Mouse (Mus musculus) forebrain, embryonic 10.5 days (tissue): ENCODE measurements around the gene Stt3b. TPM values are rescaled to one million over a fixed set of nuclear protein-coding genes. Genes with fewer than 3 reads are reported as not detected.
A peak's percentile ranks its signal among the peaks of the same experiment; 100 is the strongest.

Source experiments
- DNase-seq: peaks from one replicate; pipeline ENCODE4 v3.0.0-alpha.2; 2017; ENCODE audit warnings: low spot score; ENCODE audit errors: extremely low spot score
- H3K27ac ChIP-seq: fragments of 300-500 bp; sonication (generic); 2 replicates; pipeline ENCODE4 v1.5.1; 2016; ENCODE audit warnings: mild to moderate bottlenecking
- H3K27me3 ChIP-seq: fragments of 300-500 bp; sonication (generic); 2 replicates; pipeline ENCODE4 v1.6.1; 2016; ENCODE audit warnings: mild to moderate bottlenecking; ENCODE audit not compliant: poor library complexity, severe bottlenecking
- H3K36me3 ChIP-seq: fragments of 300-500 bp; sonication (generic); replicated peaks from 2 replicates; pipeline ENCODE4 v1.6.1; 2016; ENCODE audit warnings: mild to moderate bottlenecking, moderate library complexity
- H3K4me1 ChIP-seq: fragments of 300-500 bp; sonication (generic); 2 replicates; pipeline ENCODE4 v1.6.1; 2016
- H3K4me3 ChIP-seq: fragments of 300-500 bp; sonication (generic); 2 replicates; pipeline ENCODE4 v1.5.1; 2016; ENCODE audit warnings: mild to moderate bottlenecking, moderate library complexity
- H3K9me3 ChIP-seq: fragments of 300-500 bp; sonication (generic); 2 replicates; pipeline ENCODE4 v1.6.1; 2016; ENCODE audit warnings: mild to moderate bottlenecking, moderate library complexity
- WGBS: fragments of 180-500 bp; shearing (Covaris S2); methylation state at CpG from one replicate; pipeline ENCODE4 v1.1.7; 2016; 5-methylcytosine and 5-hydroxymethylcytosine counted together
- polyA plus RNA-seq: library from polyadenylated mRNA; unstranded; fragments of >200 nt; fragmentation: Nextera tagmentation; extraction: Ambion mirVana; gene quantifications from 2 replicates; pipeline ENCODE4 v1.2.1, GENCODE M21; 2016

Gene Stt3b
- polyA plus RNA-seq, 1 experiment from 2014 or later = 85.5 TPM

GRCm38 (mm10) chr9:115309977-115310345 lies 260 bp downstream of the Stt3b start:
- no peaks in the 10 kb centered on the region for H3K27me3 ChIP-seq
- peaks cover 48% of the 10 kb centered on the region for H3K4me1 ChIP-seq
- DNase-seq = no peak
- no peaks in the 10 kb centered on the region for H3K36me3 ChIP-seq
- under 1% methylated on average over 40 of the region's 42 CpGs for WGBS
- H3K27ac ChIP-seq = peak overlapping the region; percentile 99
- peak overlapping the region; percentile 99 for H3K4me3 ChIP-seq
- H3K9me3 ChIP-seq = no peaks in the 10 kb centered on the region

- no peak for DNase-seq
- H3K27ac ChIP-seq = peak overlapping the region; percentile 99
- under 1% methylated on average over 65 of the region's 65 CpGs for WGBS
- no peaks in the 10 kb centered on the region for H3K9me3 ChIP-seq
- H3K4me3 ChIP-seq = peak overlapping the region; percentile 99
- H3K36me3 ChIP-seq = no peaks in the 10 kb centered on the region
- H3K4me1 ChIP-seq = peaks cover 48% of the 10 kb centered on the region
- H3K27me3 ChIP-seq = no peaks in the 10 kb centered on the region
Observed at GRCm38 (mm10) chr9:115309381-115309971, 745 bp downstream of the Stt3b start.

GRCm38 (mm10) chr9:115308941-115309380 lies 1.3 kb downstream of the Stt3b start:
- H3K4me1 ChIP-seq = peaks cover 50% of the 10 kb centered on the region
- H3K9me3 ChIP-seq = no peaks in the 10 kb centered on the region
- peak overlapping the region; percentile 99 for H3K4me3 ChIP-seq
- WGBS = under 1% methylated on average over 18 of the region's 18 CpGs
- peak; percentile 37 for DNase-seq
- no peaks in the 10 kb centered on the region for H3K36me3 ChIP-seq
- peak overlapping the region; percentile 99 for H3K27ac ChIP-seq
- H3K27me3 ChIP-seq = no peaks in the 10 kb centered on the region

- Histone ChIP-seq H3K36me3 (no peaks in the 10 kb centered on the region), H3K9me3 (no peaks in the 10 kb centered on the region), H3K27ac (peak overlapping the region; percentile 99), H3K4me3 (peak overlapping the region; percentile 99), H3K4me1 (peaks cover 52% of the 10 kb centered on the region), H3K27me3 (no peaks in the 10 kb centered on the region)
- WGBS = 23% methylated on average over 4 of the region's 4 CpGs
- no peak for DNase-seq
Observed at GRCm38 (mm10) chr9:115308401-115308800, 1.8 kb downstream of the Stt3b start.

- 45% methylated on average over 6 of the region's 6 CpGs for WGBS
- Histone ChIP-seq H3K4me1 (peaks cover 69% of the 10 kb centered on the region), H3K27me3 (no peaks in the 10 kb centered on the region), H3K4me3 (peak overlapping the region; percentile 99), H3K9me3 (no peaks in the 10 kb centered on the region), H3K36me3 (peaks cover 9% of the 10 kb centered on the region), H3K27ac (no peak overlapping the region)
- DNase-seq = no peak
Observed at GRCm38 (mm10) chr9:115306202-115306601, 4.0 kb downstream of the Stt3b start.

- DNase-seq = no peak
- no peaks in the 10 kb centered on the region for H3K27me3 ChIP-seq
- H3K4me1 ChIP-seq = peaks cover 75% of the 10 kb centered on the region
- no peak overlapping the region for H3K4me3 ChIP-seq
- no peaks in the 10 kb centered on the region for H3K9me3 ChIP-seq
- H3K36me3 ChIP-seq = peaks cover 10% of the 10 kb centered on the region
- WGBS = 61% methylated on average over 4 of the region's 4 CpGs
- no peak overlapping the region for H3K27ac ChIP-seq
Observed at GRCm38 (mm10) chr9:115304149-115304548, 6.1 kb downstream of the Stt3b start.

- H3K27me3 ChIP-seq = no peaks in the 10 kb centered on the region
- peaks cover 57% of the 10 kb centered on the region for H3K4me1 ChIP-seq
- H3K9me3 ChIP-seq = no peaks in the 10 kb centered on the region
- peaks cover 12% of the 10 kb centered on the region for H3K36me3 ChIP-seq
- no peak for DNase-seq
- no peak overlapping the region for H3K4me3 ChIP-seq
- H3K27ac ChIP-seq = 0 out of 2 replicates have a peak overlapping the region, but pooled peaks have one; percentile 16
- 88% methylated on average over 7 of the region's 7 CpGs for WGBS
Observed at GRCm38 (mm10) chr9:115301593-115301992, 8.6 kb downstream of the Stt3b start.

GRCm38 (mm10) chr9:115301002-115301579 lies 9.1 kb downstream of the Stt3b start:
- Histone ChIP-seq H3K27me3 (no peaks in the 10 kb centered on the region), H3K36me3 (peaks cover 13% of the 10 kb centered on the region), H3K9me3 (no peaks in the 10 kb centered on the region), H3K27ac (0 out of 2 replicates have a peak overlapping the region, but pooled peaks have one; percentile 16), H3K4me1 (peaks cover 52% of the 10 kb centered on the region), H3K4me3 (no peak overlapping the region)
- WGBS = 96% methylated on average over 6 of the region's 6 CpGs
- no peak for DNase-seq

GRCm38 (mm10) chr9:115296738-115297137 lies 13.5 kb downstream of the Stt3b start:
- WGBS = 92% methylated on average over 7 of the region's 7 CpGs
- Histone ChIP-seq H3K9me3 (no peaks in the 10 kb centered on the region), H3K4me3 (no peak overlapping the region), H3K27ac (no peak overlapping the region), H3K36me3 (peaks cover 9% of the 10 kb centered on the region), H3K27me3 (no peaks in the 10 kb centered on the region), H3K4me1 (peaks cover 20% of the 10 kb centered on the region)
- no peak for DNase-seq

- H3K4me3 ChIP-seq = no peak overlapping the region
- no peak overlapping the region for H3K27ac ChIP-seq
- no peak for DNase-seq
- no peaks in the 10 kb centered on the region for H3K9me3 ChIP-seq
- H3K36me3 ChIP-seq = peaks cover 7% of the 10 kb centered on the region; the same call in 1 of the 2 replicates
- H3K4me1 ChIP-seq = peaks cover 8% of the 10 kb centered on the region
- H3K27me3 ChIP-seq = no peaks in the 10 kb centered on the region
- 90% methylated on average over 10 of the region's 10 CpGs for WGBS
Observed at GRCm38 (mm10) chr9:115293920-115294594, 16.2 kb downstream of the Stt3b start.

- Histone ChIP-seq H3K4me3 (no peak overlapping the region), H3K27me3 (no peaks in the 10 kb centered on the region), H3K36me3 (peaks cover 13% of the 10 kb centered on the region), H3K27ac (no peak overlapping the region), H3K9me3 (no peaks in the 10 kb centered on the region), H3K4me1 (peaks cover 3% of the 10 kb centered on the region; the same call in 1 of the 2 replicates)
- 95% methylated on average over 6 of the region's 6 CpGs for WGBS
- no peak for DNase-seq
Observed at GRCm38 (mm10) chr9:115287774-115288434, 22.3 kb downstream of the Stt3b start.

- peaks cover 28% of the 10 kb centered on the region for H3K36me3 ChIP-seq
- 92% methylated on average over 4 of the region's 4 CpGs for WGBS
- H3K27me3 ChIP-seq = no peaks in the 10 kb centered on the region
- no peak overlapping the region for H3K4me3 ChIP-seq
- no peaks in the 10 kb centered on the region for H3K9me3 ChIP-seq
- H3K27ac ChIP-seq = no peak overlapping the region
- peaks cover 9% of the 10 kb centered on the region; the same call in 1 of the 2 replicates for H3K4me1 ChIP-seq
- DNase-seq = no peak
Observed at GRCm38 (mm10) chr9:115284385-115284784, 25.8 kb downstream of the Stt3b start.
